Mouse (Mus musculus): ENCODE results near the gene Prpf19. TPM values are rescaled to one million over a fixed set of nuclear protein-coding genes. Genes with fewer than 3 reads are reported as not detected.

The Prpf19 gene
- total and polyA plus RNA-seq, 2 experiments, result 95.5 to 184 TPM

- Histone ChIP-seq H3K27me3 (ENCODE audit: control insufficient read depth, insufficient read depth, low read length) (0 out of 2 replicates have a peak, but pooled peaks cover 3% of the 10 kb centered on the region), H3K4me3 (ENCODE audit: insufficient read depth, low read depth, low read length) (no peak overlapping the region), H3K9ac (ENCODE audit: low read depth, low read length) (no peak overlapping the region), H3K4me1 (ENCODE audit: control insufficient read depth, insufficient read depth, low read length) (no peaks in the 10 kb centered on the region), H3K27ac (replicated peaks; ENCODE audit: insufficient read depth, low read depth, low read length) (no peak overlapping the region), H3K79me2 (ENCODE audit: control insufficient read depth, insufficient read depth, low read length) (no peaks in the 10 kb centered on the region), H3K36me3 (ENCODE audit: control insufficient read depth, insufficient read depth, low read length) (no peaks in the 10 kb centered on the region)
- WGBS, result 68% methylated on average over 4 of the region's 4 CpGs
- DNase-seq (ENCODE audit: extremely low read depth, low read depth, low spot score), result no peak
- no peak for TF ChIP-seq POLR2A (IDR thresholded peaks at IDR 0.05; ENCODE audit: extremely low read depth, insufficient read depth, low read length)
- no peak for TF ChIP-seq CTCF (IDR thresholded peaks at IDR 0.05; ENCODE audit: low read depth, low read length)
Observed at GRCm38 (mm10) chr19:10926666-10927065, 31.6 kb downstream of the Prpf19 start.

GRCm38 (mm10) chr19:10930641-10931040 is 35.6 kb downstream of the Prpf19 start:
- H3K27ac ChIP-seq (replicated peaks; ENCODE audit: insufficient read depth, low read depth, low read length), result no peak overlapping the region
- 92% methylated on average over 2 of the region's 2 CpGs for WGBS
- H3K4me1 ChIP-seq (ENCODE audit: control insufficient read depth, insufficient read depth, low read length), result no peaks in the 10 kb centered on the region
- TF ChIP-seq CTCF (IDR thresholded peaks at IDR 0.05; ENCODE audit: low read depth, low read length), result no peak
- no peak for TF ChIP-seq POLR2A (IDR thresholded peaks at IDR 0.05; ENCODE audit: extremely low read depth, insufficient read depth, low read length)
- H3K79me2 ChIP-seq (ENCODE audit: control insufficient read depth, insufficient read depth, low read length), result no peaks in the 10 kb centered on the region
- 0 out of 2 replicates have a peak, but pooled peaks cover 3% of the 10 kb centered on the region for H3K27me3 ChIP-seq (ENCODE audit: control insufficient read depth, insufficient read depth, low read length)
- no peaks in the 10 kb centered on the region for H3K36me3 ChIP-seq (ENCODE audit: control insufficient read depth, insufficient read depth, low read length)
- DNase-seq (ENCODE audit: extremely low read depth, low read depth, low spot score), result no peak
- H3K4me3 ChIP-seq (ENCODE audit: insufficient read depth, low read depth, low read length), result no peak overlapping the region
- H3K9ac ChIP-seq (ENCODE audit: low read depth, low read length), result no peak overlapping the region

- 57% methylated on average over 5 of the region's 5 CpGs for WGBS
- no peak for DNase-seq (ENCODE audit: extremely low read depth, low read depth, low spot score)
- H3K27ac ChIP-seq (replicated peaks; ENCODE audit: insufficient read depth, low read depth, low read length), result no peak overlapping the region
- H3K4me1 ChIP-seq (ENCODE audit: control insufficient read depth, insufficient read depth, low read length), result no peaks in the 10 kb centered on the region
- no peak overlapping the region for H3K4me3 ChIP-seq (ENCODE audit: insufficient read depth, low read depth, low read length)
- no peaks in the 10 kb centered on the region for H3K79me2 ChIP-seq (ENCODE audit: control insufficient read depth, insufficient read depth, low read length)
- no peak for TF ChIP-seq POLR2A (IDR thresholded peaks at IDR 0.05; ENCODE audit: extremely low read depth, insufficient read depth, low read length)
- TF ChIP-seq CTCF (IDR thresholded peaks at IDR 0.05; ENCODE audit: low read depth, low read length), result no peak
- H3K27me3 ChIP-seq (ENCODE audit: control insufficient read depth, insufficient read depth, low read length), result no peaks in the 10 kb centered on the region
- no peak overlapping the region for H3K9ac ChIP-seq (ENCODE audit: low read depth, low read length)
- no peaks in the 10 kb centered on the region for H3K36me3 ChIP-seq (ENCODE audit: control insufficient read depth, insufficient read depth, low read length)
Observed at GRCm38 (mm10) chr19:10935029-10935428, 40.0 kb downstream of the Prpf19 start.

GRCm38 (mm10) chr19:10936077-10936476 is 41.0 kb downstream of the Prpf19 start:
- WGBS, result 91% methylated on average over 5 of the region's 5 CpGs
- DNase-seq (ENCODE audit: extremely low read depth, low read depth, low spot score), result no peak
- TF ChIP-seq POLR2A (IDR thresholded peaks at IDR 0.05; ENCODE audit: extremely low read depth, insufficient read depth, low read length) (no peak), CTCF (IDR thresholded peaks at IDR 0.05; ENCODE audit: low read depth, low read length) (peak; percentile 8; the same call in 1 of the 2 replicates)
- no peaks in the 10 kb centered on the region for H3K79me2 ChIP-seq (ENCODE audit: control insufficient read depth, insufficient read depth, low read length)
- no peak overlapping the region for H3K27ac ChIP-seq (replicated peaks; ENCODE audit: insufficient read depth, low read depth, low read length)
- no peak overlapping the region for H3K9ac ChIP-seq (ENCODE audit: low read depth, low read length)
- H3K36me3 ChIP-seq (ENCODE audit: control insufficient read depth, insufficient read depth, low read length), result no peaks in the 10 kb centered on the region
- no peak overlapping the region for H3K4me3 ChIP-seq (ENCODE audit: insufficient read depth, low read depth, low read length)
- no peaks in the 10 kb centered on the region for H3K4me1 ChIP-seq (ENCODE audit: control insufficient read depth, insufficient read depth, low read length)
- H3K27me3 ChIP-seq (ENCODE audit: control insufficient read depth, insufficient read depth, low read length), result no peaks in the 10 kb centered on the region

GRCm38 (mm10) chr19:10937110-10937563 is 42.1 kb downstream of the Prpf19 start, which contains the start of gene Ptgdr2:
Gene Ptgdr2, plus strand, starts transcription at chr19:10937160.
- Histone ChIP-seq H3K79me2 (ENCODE audit: control insufficient read depth, insufficient read depth, low read length) (no peaks in the 10 kb centered on the region), H3K27ac (replicated peaks; ENCODE audit: insufficient read depth, low read depth, low read length) (no peak within 1 kb of the TSS), H3K36me3 (ENCODE audit: control insufficient read depth, insufficient read depth, low read length) (no peaks in the 10 kb centered on the region), H3K9ac (ENCODE audit: low read depth, low read length) (no peak within 1 kb of the TSS), H3K4me1 (ENCODE audit: control insufficient read depth, insufficient read depth, low read length) (no peaks in the 10 kb centered on the region), H3K27me3 (ENCODE audit: control insufficient read depth, insufficient read depth, low read length) (no peaks in the 10 kb centered on the region), H3K4me3 (ENCODE audit: insufficient read depth, low read depth, low read length) (no peak within 1 kb of the TSS)
- TF ChIP-seq CTCF (IDR thresholded peaks at IDR 0.05; ENCODE audit: low read depth, low read length) (no peak), POLR2A (IDR thresholded peaks at IDR 0.05; ENCODE audit: extremely low read depth, insufficient read depth, low read length) (no peak)
- no peak for DNase-seq (ENCODE audit: extremely low read depth, low read depth, low spot score)
- WGBS, result 49% methylated on average over 5 of the region's 5 CpGs

- TF ChIP-seq CTCF (IDR thresholded peaks at IDR 0.05; ENCODE audit: low read depth, low read length) (no peak), POLR2A (IDR thresholded peaks at IDR 0.05; ENCODE audit: extremely low read depth, insufficient read depth, low read length) (no peak)
- 60% methylated on average over 3 of the region's 3 CpGs for WGBS
- Histone ChIP-seq H3K27me3 (ENCODE audit: control insufficient read depth, insufficient read depth, low read length) (no peaks in the 10 kb centered on the region), H3K4me1 (ENCODE audit: control insufficient read depth, insufficient read depth, low read length) (no peaks in the 10 kb centered on the region), H3K4me3 (ENCODE audit: insufficient read depth, low read depth, low read length) (no peak overlapping the region), H3K79me2 (ENCODE audit: control insufficient read depth, insufficient read depth, low read length) (no peaks in the 10 kb centered on the region), H3K36me3 (ENCODE audit: control insufficient read depth, insufficient read depth, low read length) (no peaks in the 10 kb centered on the region; the same call in 1 of the 2 replicates), H3K9ac (ENCODE audit: low read depth, low read length) (no peak overlapping the region), H3K27ac (replicated peaks; ENCODE audit: insufficient read depth, low read depth, low read length) (no peak overlapping the region)
- no peak for DNase-seq (ENCODE audit: extremely low read depth, low read depth, low spot score)
Observed at GRCm38 (mm10) chr19:10938771-10939170, 43.7 kb downstream of the Prpf19 start.

All from liver, adult 2 months (tissue).